Mouse (Mus musculus): Measurements from ENCODE around the gene Amd1.

- peak; percentile 36 for TF ChIP-seq CTCF (IDR thresholded peaks at IDR 0.05)
- TF ChIP-seq EP300 (IDR thresholded peaks at IDR 0.05) = no peak
These were observed 52.4 kb downstream of the Amd1 start for GRCm38 (mm10) chr10:40249625-40250024.
